Comparison of ENCODE assay signal across 20 mouse cellular contexts in the genomic region with DNA sequence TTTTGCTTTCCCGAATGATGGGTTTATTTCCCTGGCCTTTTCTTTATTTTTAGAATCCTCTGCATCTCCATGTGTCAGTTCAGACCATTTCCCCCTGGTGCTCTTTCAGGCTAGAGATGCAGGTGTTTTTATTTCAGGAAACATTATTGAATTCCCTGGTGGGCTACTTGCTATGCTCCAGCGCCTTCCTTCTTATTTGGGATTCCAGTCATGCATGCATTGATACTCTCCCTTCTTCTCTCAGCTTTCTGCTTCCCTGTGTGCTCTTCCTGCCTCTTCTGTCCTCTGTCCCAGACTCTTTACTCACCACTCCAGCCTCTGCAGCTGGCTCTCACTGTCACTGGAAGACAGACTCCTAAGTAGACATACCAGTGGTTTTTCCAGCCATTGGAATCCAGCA.
A peak's percentile ranks its signal among the peaks of the same experiment; 100 is the strongest.
DNase-seq lines count a peak whose midpoint lies in the region; ATAC-seq and TF ChIP-seq lines count a peak whose summit lies in the region.
"Had no signal": no experiment of that assay in that cellular context is flagged by ENCODE, and none has a peak within 500 bp of the region (broad histone marks: within the 10 kb centered on the region; RNA-seq: fewer than 3 reads in every experiment).

No protein-coding gene starts in this region.

- 29% methylated on average over 2 of the region's 2 CpGs for WGBS in kidney, embryonic 14.5 days
- 24% methylated on average over 2 of the region's 2 CpGs for WGBS in hindbrain, embryonic 14.5 days
- 32% methylated on average over 2 of the region's 2 CpGs for WGBS in midbrain, postnatal 0 days
- 30% methylated on average over 2 of the region's 2 CpGs for WGBS in forebrain, embryonic 13.5 days

- H3K27ac ChIP-seq in kidney, embryonic 14.5 days (ENCODE audit: low read depth, low read length) = no peak overlapping the region
- 0 out of 2 replicates have a peak overlapping the region, but pooled peaks have one; percentile 4 for H3K27ac ChIP-seq in CH12.LX (ENCODE audit: insufficient read depth, low read depth)
- H3K27ac ChIP-seq in hindbrain, embryonic 14.5 days = peak overlapping the region; percentile 75
- no peak overlapping the region for H3K27ac ChIP-seq in midbrain, postnatal 0 days (ENCODE audit: low read depth, low read length)
- no peak overlapping the region for H3K27ac ChIP-seq in forebrain, embryonic 13.5 days
- H3K27ac ChIP-seq: macrophage had no signal

- in situ Hi-C loops in CH12.LX (cut with MboI; ENCODE audit: low pct_ligation_motif_present, low pct_unique_long_range_greater_than_20kb, low sequenced_read_pairs) = loop anchor here (5.0 kb wide), 2 partner anchors 124 to 239 kb away; no protein-coding TSS in a partner anchor

- H3K9me3 ChIP-seq in kidney, embryonic 14.5 days (ENCODE audit: control insufficient read depth, low read length) = no peaks in the 10 kb centered on the region
- H3K9me3 ChIP-seq in CH12.LX (replicated peaks; ENCODE audit: low read length) = no peaks in the 10 kb centered on the region
- no peaks in the 10 kb centered on the region for H3K9me3 ChIP-seq in hindbrain, embryonic 14.5 days (ENCODE audit: control insufficient read depth, low read length)
- H3K9me3 ChIP-seq in midbrain, postnatal 0 days (ENCODE audit: low read length) = no peaks in the 10 kb centered on the region
- H3K9me3 ChIP-seq in forebrain, embryonic 13.5 days (replicated peaks) = no peaks in the 10 kb centered on the region
- H3K9me3 ChIP-seq: G1E had no signal

- H3K4me3 ChIP-seq in kidney, embryonic 14.5 days (ENCODE audit: low read length) = no peak overlapping the region
- no peak overlapping the region for H3K4me3 ChIP-seq in CH12.LX (replicated peaks in 1 of 3; ENCODE audit: low read depth in 2 of 3, low read length in 2 of 3, poor library complexity in 1 of 3)
- H3K4me3 ChIP-seq in hindbrain, embryonic 14.5 days (replicated peaks; ENCODE audit: low read length) = no peak overlapping the region
- no peak overlapping the region for H3K4me3 ChIP-seq in midbrain, postnatal 0 days (ENCODE audit: low read depth, low read length)
- no peak overlapping the region for H3K4me3 ChIP-seq in forebrain, embryonic 13.5 days

- TF ChIP-seq RAD21 in CH12.LX (IDR thresholded peaks at IDR 0.05; ENCODE audit: low read depth, low read length) = no peak

- H3K36me3 ChIP-seq in kidney, embryonic 14.5 days (ENCODE audit: control insufficient read depth, insufficient read depth, low read length) = no peaks in the 10 kb centered on the region
- H3K36me3 ChIP-seq in CH12.LX (replicated peaks in 1 of 2; ENCODE audit: control insufficient read depth in 1 of 2, insufficient read depth in 1 of 2, low read length in 1 of 2) = peaks cover 0 to 24% of the 10 kb centered on the region in 2 experiments
- 0 out of 2 replicates have a peak, but pooled peaks cover 3% of the 10 kb centered on the region for H3K36me3 ChIP-seq in hindbrain, embryonic 14.5 days (replicated peaks; ENCODE audit: control insufficient read depth, insufficient read depth)
- peaks cover 12% of the 10 kb centered on the region for H3K36me3 ChIP-seq in midbrain, postnatal 0 days (ENCODE audit: insufficient read depth, low read length)
- H3K36me3 ChIP-seq in forebrain, embryonic 13.5 days (ENCODE audit: poor library complexity, severe bottlenecking) = no peaks in the 10 kb centered on the region

- TF ChIP-seq CTCF in CH12.LX (conservative IDR thresholded peaks at IDR 0.05 in 1 of 2, IDR thresholded peaks at IDR 0.05 in 1 of 2; ENCODE audit: low read depth in 2 of 2, low read length in 2 of 2) = no peak
- no peak for TF ChIP-seq CTCF in midbrain, postnatal 0 days (IDR thresholded peaks at IDR 0.05)

- dilution Hi-C loops in CH12.LX (cut with MboI; ENCODE audit: extremely low pct_ligation_motif_present, extremely low pct_unique_long_range_greater_than_20kb, low sequenced_read_pairs) = no loop called here

- H3K4me1 ChIP-seq in kidney, embryonic 14.5 days (ENCODE audit: control insufficient read depth, insufficient read depth, low read length) = 0 out of 2 replicates have a peak, but pooled peaks cover 4% of the 10 kb centered on the region
- H3K4me1 ChIP-seq in CH12.LX (ENCODE audit: control insufficient read depth in 1 of 2, insufficient read depth in 2 of 2) = peaks cover 3 to 59% of the 10 kb centered on the region in 2 experiments
- H3K4me1 ChIP-seq in hindbrain, embryonic 14.5 days (replicated peaks; ENCODE audit: control insufficient read depth, insufficient read depth, low read length) = peaks cover 5% of the 10 kb centered on the region
- no peaks in the 10 kb centered on the region for H3K4me1 ChIP-seq in midbrain, postnatal 0 days (ENCODE audit: insufficient read depth, low read length)
- 0 out of 2 replicates have a peak, but pooled peaks cover 5% of the 10 kb centered on the region for H3K4me1 ChIP-seq in forebrain, embryonic 13.5 days

- no peak for TF ChIP-seq POLR2A in CH12.LX (IDR thresholded peaks at IDR 0.05; ENCODE audit: low read depth, low read length)

- peak; percentile 58 for TF ChIP-seq EP300 in CH12.LX (IDR thresholded peaks at IDR 0.05; ENCODE audit: low read length)

- H3K9ac ChIP-seq in kidney, embryonic 14.5 days (ENCODE audit: low read depth, low read length) = no peak overlapping the region
- no peak overlapping the region for H3K9ac ChIP-seq in CH12.LX (ENCODE audit: insufficient read depth, low read depth)
- no peak overlapping the region for H3K9ac ChIP-seq in hindbrain, embryonic 14.5 days
- H3K9ac ChIP-seq in midbrain, postnatal 0 days (replicated peaks; ENCODE audit: low read length, poor library complexity, severe bottlenecking) = no peak overlapping the region
- no peak overlapping the region for H3K9ac ChIP-seq in forebrain, embryonic 13.5 days
- H3K9ac ChIP-seq: lung, embryonic 14.5 days had no signal

- no peak overlapping the region for H3K4me2 ChIP-seq in kidney, embryonic 14.5 days (replicated peaks; ENCODE audit: low read depth, low read length)
- no peak overlapping the region for H3K4me2 ChIP-seq in CH12.LX (ENCODE audit: insufficient read depth, low read depth, poor library complexity, severe bottlenecking)
- H3K4me2 ChIP-seq in hindbrain, embryonic 14.5 days (replicated peaks) = no peak overlapping the region
- no peak overlapping the region for H3K4me2 ChIP-seq in midbrain, postnatal 0 days (ENCODE audit: low read depth, low read length, poor library complexity, severe bottlenecking)
- H3K4me2 ChIP-seq in forebrain, embryonic 13.5 days = no peak overlapping the region
- H3K4me2 ChIP-seq: heart, embryonic 11.5 days; lung, embryonic 14.5 days had no signal

- no peak for DNase-seq in kidney, postnatal 4 days
- DNase-seq in CH12.LX (ENCODE audit: extremely low read depth) = peak; percentile 52
- DNase-seq in hindbrain, embryonic 14.5 days (ENCODE audit: low spot score) = no peak
- peak; percentile 33 for DNase-seq in midbrain, postnatal 0 days (ENCODE audit: low spot score)
- no peak for DNase-seq in right cerebral cortex, postnatal 36 days (ENCODE audit: low spot score in 2 of 2)
- no peak for DNase-seq in cerebellum, postnatal 25 days
- DNase-seq: adrenal gland, postnatal 10 days; cerebellum, adult 8-10 months; gastrocnemius, postnatal 14 days; heart, postnatal 36 days; kidney, adult 18-20 months; liver; lung, embryonic 14.5 days; right cerebral cortex, postnatal 14 days; thymus, adult 18-20 months had no signal

- peak; percentile 79; the same call in 1 of the 2 replicates for ATAC-seq in kidney, embryonic 14.5 days (ENCODE audit: low FRiP score, low TSS enrichment)
- ATAC-seq in hindbrain, embryonic 14.5 days (ENCODE audit: low FRiP score) = no peak
- ATAC-seq in midbrain, postnatal 0 days (ENCODE audit: low FRiP score) = no peak
- no peak for ATAC-seq in forebrain, embryonic 13.5 days

- no peaks in the 10 kb centered on the region for H3K79me2 ChIP-seq in CH12.LX (replicated peaks; ENCODE audit: control insufficient read depth, extremely low read depth, insufficient read depth, poor library complexity, severe bottlenecking)

- no peaks in the 10 kb centered on the region for H3K27me3 ChIP-seq in kidney, embryonic 14.5 days (ENCODE audit: control insufficient read depth, insufficient read depth, low read length)
- no peaks in the 10 kb centered on the region for H3K27me3 ChIP-seq in CH12.LX (replicated peaks)
- no peaks in the 10 kb centered on the region for H3K27me3 ChIP-seq in hindbrain, embryonic 14.5 days (ENCODE audit: control insufficient read depth, insufficient read depth, low read length)
- H3K27me3 ChIP-seq in midbrain, postnatal 0 days (ENCODE audit: insufficient read depth, low read length) = no peaks in the 10 kb centered on the region
- no peaks in the 10 kb centered on the region for H3K27me3 ChIP-seq in forebrain, embryonic 13.5 days

TF ChIP-seq in CH12.LX, 34 proteins besides CTCF, POLR2A, EP300 and RAD21:
- TF ChIP-seq ELF1 (IDR thresholded peaks at IDR 0.05; ENCODE audit: low read depth, low read length) = no peak
- TF ChIP-seq MEF2A (IDR thresholded peaks at IDR 0.05; ENCODE audit: borderline replicate concordance, low read depth, low read length) = peak; percentile 88
- peak; percentile 57 for TF ChIP-seq ETS1 (conservative IDR thresholded peaks at IDR 0.05; ENCODE audit: low read depth, low read length)

Comparison
In these comparisons a context has a peak if more than half of its experiments do, and no peak if none do; other contexts are left out.
1. H3K27ac ChIP-seq: peak in CH12.LX (single experiment) and hindbrain, embryonic 14.5 days (single experiment); none in kidney, embryonic 14.5 days (single experiment), midbrain, postnatal 0 days (single experiment) and forebrain, embryonic 13.5 days (single experiment).
2. DNase-seq: peak in CH12.LX (single experiment) and midbrain, postnatal 0 days (single experiment); none in kidney, postnatal 4 days (0 of 2), hindbrain, embryonic 14.5 days (single experiment), right cerebral cortex, postnatal 36 days (0 of 2) and cerebellum, postnatal 25 days (0 of 2).